ENCODE assay signal across 25 mouse cellular contexts in the genomic region with DNA sequence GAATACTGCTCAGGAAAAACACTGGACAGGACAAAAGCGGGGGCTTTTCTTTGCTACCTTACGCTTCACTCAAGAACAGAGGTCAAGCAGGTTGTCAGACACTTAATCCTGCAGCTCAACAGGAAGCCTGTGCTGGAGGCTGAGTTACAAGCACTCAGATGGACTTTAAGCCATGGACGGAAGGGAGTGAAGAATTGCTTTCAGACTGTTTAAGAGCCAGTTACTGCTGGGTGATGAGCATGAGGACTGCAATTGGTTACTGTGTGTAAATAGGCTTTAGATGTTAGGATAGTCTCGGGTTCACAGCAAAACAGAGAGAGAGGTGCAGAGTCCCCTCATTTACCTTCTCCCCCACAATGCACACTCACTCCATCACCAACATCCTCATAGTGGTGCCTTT. TPM values are rescaled to one million over a fixed set of nuclear protein-coding genes. Genes with fewer than 3 reads are reported as not detected.
DNase-seq lines count a peak whose midpoint lies in the region; ATAC-seq lines count a peak whose summit lies in the region.
"Had no signal": no experiment of that assay in that cellular context is flagged by ENCODE, and none has a peak within 500 bp of the region (broad histone marks: within the 10 kb centered on the region; RNA-seq: fewer than 3 reads in every experiment).

No protein-coding gene starts in this region.

- peak; percentile 17 for DNase-seq in embryo, embryonic 10 days (ENCODE audit: low spot score)
- no peak for DNase-seq in embryo, embryonic 11 days
- no peak for DNase-seq in kidney, adult 18-20 months
- peak; percentile 77 for DNase-seq in midbrain, embryonic 11.5 days (ENCODE audit: low spot score, missing footprints)
- no peak for DNase-seq in midbrain, embryonic 14.5 days
- DNase-seq in yolk sac, embryonic 10.5 days (ENCODE audit: low spot score) = peak; percentile 58
- no peak for DNase-seq in adrenal gland, postnatal 25 days
- DNase-seq: adrenal gland, adult 2 months; cerebellum, adult 8-10 months; cerebellum, postnatal 25 days; heart, adult 2 months; heart, postnatal 4 days; layer of hippocampus, postnatal 36 days; left cerebral cortex, postnatal 4 days; liver, embryonic 13.5 days; lung, adult 2 months; lung, postnatal 10 days; right cerebral cortex, postnatal 25 days; thymus, postnatal 4 days had no signal

- peaks cover 16% of the 10 kb centered on the region; the same call in 1 of the 2 replicates for H3K4me1 ChIP-seq in kidney, embryonic 15.5 days
- H3K4me1 ChIP-seq in midbrain, embryonic 11.5 days (ENCODE audit: control insufficient read depth, insufficient read depth, low read length) = no peaks in the 10 kb centered on the region
- no peaks in the 10 kb centered on the region for H3K4me1 ChIP-seq in midbrain, embryonic 14.5 days (ENCODE audit: control insufficient read depth, insufficient read depth, low read length)

- H3K9me3 ChIP-seq in kidney, embryonic 15.5 days (replicated peaks) = no peaks in the 10 kb centered on the region
- H3K9me3 ChIP-seq in midbrain, embryonic 11.5 days (ENCODE audit: control insufficient read depth, low read length) = no peaks in the 10 kb centered on the region
- no peaks in the 10 kb centered on the region for H3K9me3 ChIP-seq in midbrain, embryonic 14.5 days (ENCODE audit: control insufficient read depth, low read length)
- H3K9me3 ChIP-seq: heart, embryonic 12.5 days; hindbrain, embryonic 13.5 days; liver, embryonic 13.5 days had no signal

- H3K27ac ChIP-seq in kidney, embryonic 15.5 days = 0 out of 2 replicates have a peak overlapping the region, but pooled peaks have one; percentile 3
- no peak overlapping the region for H3K27ac ChIP-seq in midbrain, embryonic 11.5 days (ENCODE audit: low read depth, low read length)
- no peak overlapping the region for H3K27ac ChIP-seq in midbrain, embryonic 14.5 days (replicated peaks; ENCODE audit: low read depth, low read length)
- H3K27ac ChIP-seq: heart, adult 2 months; hindbrain, embryonic 13.5 days; liver, embryonic 13.5 days had no signal

- no peak overlapping the region for H3K4me3 ChIP-seq in kidney, embryonic 15.5 days (replicated peaks)
- H3K4me3 ChIP-seq in midbrain, embryonic 11.5 days (ENCODE audit: low read depth, low read length) = no peak overlapping the region
- no peak overlapping the region for H3K4me3 ChIP-seq in midbrain, embryonic 14.5 days (replicated peaks; ENCODE audit: low read depth, low read length)
- H3K4me3 ChIP-seq: heart, adult 2 months; heart, embryonic 12.5 days; hindbrain, embryonic 13.5 days; liver, embryonic 13.5 days had no signal

- no peak overlapping the region for H3K9ac ChIP-seq in kidney, embryonic 15.5 days
- H3K9ac ChIP-seq in midbrain, embryonic 11.5 days (ENCODE audit: low read length) = no peak overlapping the region
- no peak overlapping the region for H3K9ac ChIP-seq in midbrain, embryonic 14.5 days (replicated peaks; ENCODE audit: low read length)
- H3K9ac ChIP-seq: heart, embryonic 12.5 days; hindbrain, embryonic 13.5 days; liver, embryonic 13.5 days had no signal

- no peaks in the 10 kb centered on the region for H3K27me3 ChIP-seq in kidney, embryonic 15.5 days
- no peaks in the 10 kb centered on the region for H3K27me3 ChIP-seq in midbrain, embryonic 11.5 days (ENCODE audit: control insufficient read depth, insufficient read depth, low read length)
- H3K27me3 ChIP-seq in midbrain, embryonic 14.5 days (ENCODE audit: control insufficient read depth, insufficient read depth, low read length) = no peaks in the 10 kb centered on the region
- H3K27me3 ChIP-seq: CH12.LX; heart, embryonic 12.5 days; hindbrain, embryonic 13.5 days; liver, embryonic 13.5 days had no signal

- H3K4me2 ChIP-seq in kidney, embryonic 15.5 days = no peak overlapping the region
- H3K4me2 ChIP-seq in midbrain, embryonic 11.5 days = no peak overlapping the region
- H3K4me2 ChIP-seq in midbrain, embryonic 14.5 days (ENCODE audit: low read length) = no peak overlapping the region
- H3K4me2 ChIP-seq: heart, embryonic 12.5 days; hindbrain, embryonic 13.5 days; liver, embryonic 13.5 days had no signal

- 35% methylated on average over 4 of the region's 4 CpGs for WGBS in kidney, embryonic 15.5 days
- WGBS in midbrain, embryonic 11.5 days = 73% methylated on average over 4 of the region's 4 CpGs
- 80% methylated on average over 4 of the region's 4 CpGs for WGBS in midbrain, embryonic 14.5 days

- no peaks in the 10 kb centered on the region for H3K36me3 ChIP-seq in kidney, embryonic 15.5 days
- no peaks in the 10 kb centered on the region for H3K36me3 ChIP-seq in midbrain, embryonic 11.5 days (ENCODE audit: control insufficient read depth, insufficient read depth, low read length)
- H3K36me3 ChIP-seq in midbrain, embryonic 14.5 days (ENCODE audit: control insufficient read depth, insufficient read depth, low read length) = no peaks in the 10 kb centered on the region
- H3K36me3 ChIP-seq: heart, embryonic 12.5 days; hindbrain, embryonic 13.5 days; liver, embryonic 13.5 days had no signal

- ATAC-seq in kidney, embryonic 15.5 days (replicated peaks; ENCODE audit: low FRiP score) = peak; percentile 52; the same call in 1 of the 2 replicates
- no peak for ATAC-seq in midbrain, embryonic 11.5 days (ENCODE audit: low FRiP score)
- no peak for ATAC-seq in midbrain, embryonic 14.5 days (ENCODE audit: low FRiP score, low TSS enrichment)
- ATAC-seq: forebrain, embryonic 14.5 days; midbrain, embryonic 16.5 days had no signal

RNA-seq across cellular contexts. Expression of a gene that starts 7.5 kb away (rescaled TPM):
- 61.9 and 62.2 TPM in 2 replicates for polyA plus RNA-seq in kidney, embryonic 15.5 days (2015; fragmentation: Nextera tagmentation; extraction: Ambion mirVana)
- polyA plus RNA-seq in midbrain, embryonic 11.5 days (2014; fragmentation: Nextera tagmentation; extraction: Ambion mirVana) = 79.6 and 80.4 TPM in 2 replicates
- 62.3 and 65.8 TPM in 2 replicates for polyA plus RNA-seq in midbrain, embryonic 14.5 days (2014; fragmentation: Nextera tagmentation; extraction: Ambion mirVana)
- 33.9 and 35.0 TPM in 2 replicates for total RNA-seq in adrenal gland, postnatal 25 days (2021)

RNA-seq across cellular contexts. Expression of a gene that starts 7.7 kb away (rescaled TPM):
- polyA plus RNA-seq in kidney, embryonic 15.5 days (2015; fragmentation: Nextera tagmentation; extraction: Ambion mirVana) = 29.1 and 34.7 TPM in 2 replicates
- 55.3 and 55.6 TPM in 2 replicates for polyA plus RNA-seq in midbrain, embryonic 11.5 days (2014; fragmentation: Nextera tagmentation; extraction: Ambion mirVana)
- polyA plus RNA-seq in midbrain, embryonic 14.5 days (2014; fragmentation: Nextera tagmentation; extraction: Ambion mirVana) = 45.9 and 54.3 TPM in 2 replicates
- 50.8 and 52.4 TPM in 2 replicates for total RNA-seq in adrenal gland, postnatal 25 days (2021)

Comparison
In these comparisons a context has a peak if more than half of its experiments do, and no peak if none do; other contexts are left out.
1. DNase-seq: peak in embryo, embryonic 10 days (single experiment), midbrain, embryonic 11.5 days (single experiment) and yolk sac, embryonic 10.5 days (single experiment); none in embryo, embryonic 11 days (single experiment), kidney, adult 18-20 months (single experiment), midbrain, embryonic 14.5 days (single experiment) and adrenal gland, postnatal 25 days (single experiment).